In the genomic region with DNA sequence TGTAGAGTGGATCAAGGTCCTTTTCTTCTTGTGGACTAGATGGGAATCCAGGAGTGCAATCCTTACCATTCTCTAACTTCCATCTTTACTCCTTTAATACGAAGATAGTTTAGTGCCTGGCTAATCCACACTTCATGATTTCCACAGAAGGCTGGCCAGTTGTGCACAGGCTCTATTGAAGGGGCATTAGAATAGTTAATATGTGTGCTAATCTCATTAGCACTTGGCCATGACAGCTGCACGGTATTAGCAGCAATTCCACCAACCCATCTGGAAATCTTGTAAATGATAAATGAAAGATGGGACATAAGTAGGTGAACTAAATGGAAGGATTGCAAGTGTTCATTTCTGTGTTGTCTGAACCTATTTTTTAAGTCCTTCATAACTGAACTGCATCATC, we compare ENCODE assay signal across 18 mouse cellular contexts.
"Had no signal": no experiment of that assay in that cellular context is flagged by ENCODE, and none has a peak within 500 bp of the region (broad histone marks: within the 10 kb centered on the region; RNA-seq: fewer than 3 reads in every experiment).

No protein-coding gene starts in this region.

- H3K4me3 ChIP-seq: liver, embryonic 13.5 days; liver, embryonic 15.5 days; lung, embryonic 15.5 days; megakaryocyte, embryonic 14.5 days; midbrain, embryonic 13.5 days; neural tube, embryonic 12.5 days; stomach, embryonic 15.5 days had no signal

- ATAC-seq: liver, postnatal 0 days; lung, postnatal 0 days; midbrain, embryonic 13.5 days had no signal

- H3K36me3 ChIP-seq: liver, embryonic 13.5 days; liver, embryonic 15.5 days; lung, embryonic 15.5 days; midbrain, embryonic 13.5 days; neural tube, embryonic 12.5 days; stomach, embryonic 15.5 days had no signal

- DNase-seq: liver, embryonic 13.5 days; liver, postnatal 0 days; lung, adult 2 months; lung, postnatal 14 days; lung, postnatal 36 days; right cerebral cortex, postnatal 14 days; thymus, adult 2 months; thymus, postnatal 25 days; thymus, postnatal 4 days had no signal

- H3K27me3 ChIP-seq: liver, embryonic 13.5 days; liver, embryonic 15.5 days; lung, embryonic 15.5 days; megakaryocyte, embryonic 14.5 days; midbrain, embryonic 13.5 days; neural tube, embryonic 12.5 days; stomach, embryonic 15.5 days had no signal

- H3K9ac ChIP-seq: liver, embryonic 13.5 days; liver, embryonic 15.5 days; liver, postnatal 0 days; lung, embryonic 15.5 days; midbrain, embryonic 13.5 days; neural tube, embryonic 12.5 days; stomach, embryonic 15.5 days had no signal

- H3K9me3 ChIP-seq: liver, embryonic 13.5 days; liver, embryonic 15.5 days; lung, embryonic 15.5 days; midbrain, embryonic 13.5 days; neural tube, embryonic 12.5 days; stomach, embryonic 15.5 days had no signal

- H3K4me1 ChIP-seq: liver, embryonic 13.5 days; liver, embryonic 15.5 days; lung, embryonic 15.5 days; megakaryocyte, embryonic 14.5 days; neural tube, embryonic 12.5 days; stomach, embryonic 15.5 days had no signal

- H3K27ac ChIP-seq: liver, embryonic 13.5 days; liver, embryonic 15.5 days; lung, embryonic 15.5 days; macrophage; midbrain, embryonic 13.5 days; neural tube, embryonic 12.5 days; stomach, embryonic 15.5 days; stomach, postnatal 0 days had no signal

- H3K4me2 ChIP-seq: liver, embryonic 13.5 days; liver, embryonic 15.5 days; lung, embryonic 15.5 days; midbrain, embryonic 13.5 days; neural tube, embryonic 12.5 days; stomach, embryonic 15.5 days had no signal
